Mouse (Mus musculus): ENCODE measurements around the gene Cx3cr1.

The Cx3cr1 gene

GRCm38 (mm10) chr9:119854170-119854569, 215.5 kb downstream of the Cx3cr1 start:
- no peak for DNase-seq (ENCODE audit: low read depth)

GRCm38 (mm10) chr9:119853071-119853846, 216.4 kb downstream of the Cx3cr1 start:
- DNase-seq (ENCODE audit: low read depth), result no peak

GRCm38 (mm10) chr9:119852347-119853030, 217.2 kb downstream of the Cx3cr1 start:
- no peak for DNase-seq (ENCODE audit: low read depth)

Data from c-Kit-positive CD71-positive TER-119-negative erythroid progenitor cells, embryonic 14.5 days (primary cell).